Mouse (Mus musculus) liver, embryonic 13.5 days (tissue): Measurements from ENCODE around the gene Aph1b. TPM values are rescaled to one million over a fixed set of nuclear protein-coding genes. Genes with fewer than 3 reads are reported as not detected.
"Not testable (repeated sequence)": the region's sequence is repeated elsewhere in the genome, so short reads cannot be mapped to it uniquely, and the experiment has no call there.

Experiments
- ATAC-seq: fragments of 200-750 bp; cut with Nextera tagmentation; 2 replicates; pipeline ENCODE4 v1.8.0; 2017; ENCODE audit warnings: low read depth, mild to moderate bottlenecking, moderate number of reproducible peaks, moderate library complexity
- DNase-seq: peaks from one replicate; pipeline ENCODE4 v3.0.0; 2022
- H3K27ac ChIP-seq: fragments of 300-500 bp; sonication (generic); 2 replicates; pipeline ENCODE4 v1.5.1; 2015; ENCODE audit warnings: moderate library complexity, mild to moderate bottlenecking, inconsistent platforms
- H3K27me3 ChIP-seq: fragments of 300-500 bp; sonication (generic); 2 replicates; pipeline ENCODE4 v1.6.1; 2015; ENCODE audit warnings: mild to moderate bottlenecking, inconsistent platforms
- H3K36me3 ChIP-seq: fragments of 300-500 bp; sonication (generic); 2 replicates; pipeline ENCODE4 v1.6.1; 2015; ENCODE audit warnings: mild to moderate bottlenecking, inconsistent platforms
- H3K4me1 ChIP-seq: fragments of 300-500 bp; sonication (generic); replicated peaks from 2 replicates; pipeline ENCODE4 v1.6.1; 2015; ENCODE audit warnings: inconsistent platforms
- H3K4me2 ChIP-seq: fragments of 300-500 bp; sonication (generic); 2 replicates; pipeline ENCODE4 v1.6.1; 2015; ENCODE audit warnings: inconsistent platforms, mild to moderate bottlenecking, moderate library complexity
- H3K4me3 ChIP-seq: fragments of 300-500 bp; sonication (generic); replicated peaks from 2 replicates; pipeline ENCODE4 v1.5.1; 2015; ENCODE audit warnings: mild to moderate bottlenecking, inconsistent platforms
- H3K9ac ChIP-seq: fragments of 300-500 bp; sonication (generic); 2 replicates; pipeline ENCODE4 v1.6.1; 2015; ENCODE audit warnings: mild to moderate bottlenecking, inconsistent platforms
- H3K9me3 ChIP-seq: fragments of 300-500 bp; sonication (generic); replicated peaks from 2 replicates; pipeline ENCODE4 v1.6.1; 2016; ENCODE audit warnings: inconsistent platforms
- WGBS: fragments of 180-500 bp; shearing (Covaris S2); methylation state at CpG from one replicate; pipeline ENCODE4 v1.1.7; 2015; ENCODE audit not compliant: insufficient replicate concordance; 5-methylcytosine and 5-hydroxymethylcytosine counted together
- polyA plus RNA-seq: library from polyadenylated mRNA; unstranded; fragments of >200 nt; fragmentation: Nextera tagmentation; extraction: Ambion mirVana; gene quantifications from 2 replicates; pipeline ENCODE4 v1.2.1, GENCODE M21; 2015

Aph1b gene
- polyA plus RNA-seq: 1.8 TPM in 2 replicates

DNA sequence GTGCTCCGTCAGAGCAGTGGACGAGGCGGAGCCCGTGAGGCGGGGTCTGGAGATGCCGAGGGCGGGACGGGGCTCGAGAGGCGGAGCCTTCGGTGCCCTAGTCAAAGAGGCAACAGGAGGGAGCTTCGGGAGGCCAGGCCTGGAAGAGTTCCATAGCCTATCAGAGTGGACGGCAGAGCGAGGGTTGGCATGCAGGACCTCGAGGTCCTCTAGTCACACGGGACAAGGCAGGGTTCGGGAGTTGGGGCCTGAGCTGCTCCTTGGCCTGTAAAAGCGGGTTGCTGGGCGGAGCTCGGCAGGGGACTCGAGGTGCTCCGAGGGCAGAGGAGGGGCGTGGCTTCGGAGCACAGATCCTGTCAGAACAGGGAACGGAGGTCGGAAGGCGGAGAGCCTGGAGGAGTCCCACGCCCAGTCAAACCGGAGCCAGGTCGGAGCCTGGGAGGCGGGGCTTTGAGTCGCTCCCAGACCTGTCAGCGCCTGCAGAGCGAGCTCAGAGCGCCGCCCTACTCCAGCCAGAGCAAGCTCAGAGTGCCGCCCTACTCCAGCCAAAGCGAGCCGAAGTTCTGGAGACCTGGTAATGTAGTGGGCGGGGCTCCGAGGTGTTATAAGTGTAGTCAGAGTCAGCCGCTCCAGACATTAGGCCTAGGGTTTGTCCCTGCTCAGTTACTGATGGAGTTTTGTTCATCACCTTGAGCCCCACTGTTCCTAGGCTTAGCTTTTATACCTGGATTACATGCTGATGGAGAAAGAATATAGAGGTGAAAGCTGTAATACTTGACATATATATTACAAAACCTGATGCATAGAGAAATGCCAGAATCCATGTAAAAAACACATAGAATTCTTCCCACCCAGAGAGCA, at the start of gene Aph1b:
TSS of gene Aph1b (minus strand) at position 27 of the 861 bp plus-strand sequence.
- Histone ChIP-seq H3K27ac (peak within 1 kb of the TSS; percentile 73), H3K4me2 (peak within 1 kb of the TSS; percentile 92), H3K4me3 (peak within 1 kb of the TSS; percentile 66), H3K9ac (peak within 1 kb of the TSS; percentile 64), H3K4me1 (peaks cover 21% of the 10 kb centered on the region), H3K27me3 (peaks cover 20% of the 10 kb centered on the region), H3K36me3 (no peaks in the 10 kb centered on the region), H3K9me3 (no peaks in the 10 kb centered on the region)
- ATAC-seq: peak; percentile 97
- DNase-seq: peak; percentile 98
- under 1% methylated on average over 42 of the region's 42 CpGs for WGBS

DNA sequence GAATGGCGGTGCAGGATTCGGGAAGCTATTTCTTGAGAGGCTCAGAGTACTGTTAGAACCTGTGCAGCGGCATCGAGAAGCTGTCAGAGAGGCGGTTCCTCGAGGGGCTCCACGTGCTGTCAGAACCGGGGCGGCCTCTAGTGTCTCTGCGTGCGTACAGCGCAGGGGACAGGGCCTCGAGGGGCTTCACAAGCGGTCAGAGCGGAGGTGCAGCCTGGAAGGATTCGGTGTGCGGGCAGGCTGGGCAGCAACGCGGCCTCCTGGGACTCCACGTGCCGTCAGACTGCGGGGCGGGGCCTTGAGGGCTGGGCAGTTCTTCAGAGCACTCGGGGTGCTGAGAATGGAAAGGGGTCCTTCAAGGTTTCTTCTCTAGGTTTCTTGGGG, 39.8 kb upstream of the Aph1b start:
- DNase-seq: peak; percentile 52
- Histone ChIP-seq H3K9me3 (no peaks in the 10 kb centered on the region), H3K4me1 (peaks cover 23% of the 10 kb centered on the region), H3K4me2 (peak overlapping the region; percentile 89), H3K36me3 (no peaks in the 10 kb centered on the region), H3K4me3 (peak overlapping the region; percentile 63), H3K27ac (peak overlapping the region; percentile 9; the same call in 1 of the 2 replicates), H3K9ac (peak overlapping the region; percentile 63), H3K27me3 (0 out of 2 replicates have a peak, but pooled peaks cover 7% of the 10 kb centered on the region)
- WGBS: under 1% methylated on average over 24 of the region's 24 CpGs
- ATAC-seq: peak; percentile 37

DNA sequence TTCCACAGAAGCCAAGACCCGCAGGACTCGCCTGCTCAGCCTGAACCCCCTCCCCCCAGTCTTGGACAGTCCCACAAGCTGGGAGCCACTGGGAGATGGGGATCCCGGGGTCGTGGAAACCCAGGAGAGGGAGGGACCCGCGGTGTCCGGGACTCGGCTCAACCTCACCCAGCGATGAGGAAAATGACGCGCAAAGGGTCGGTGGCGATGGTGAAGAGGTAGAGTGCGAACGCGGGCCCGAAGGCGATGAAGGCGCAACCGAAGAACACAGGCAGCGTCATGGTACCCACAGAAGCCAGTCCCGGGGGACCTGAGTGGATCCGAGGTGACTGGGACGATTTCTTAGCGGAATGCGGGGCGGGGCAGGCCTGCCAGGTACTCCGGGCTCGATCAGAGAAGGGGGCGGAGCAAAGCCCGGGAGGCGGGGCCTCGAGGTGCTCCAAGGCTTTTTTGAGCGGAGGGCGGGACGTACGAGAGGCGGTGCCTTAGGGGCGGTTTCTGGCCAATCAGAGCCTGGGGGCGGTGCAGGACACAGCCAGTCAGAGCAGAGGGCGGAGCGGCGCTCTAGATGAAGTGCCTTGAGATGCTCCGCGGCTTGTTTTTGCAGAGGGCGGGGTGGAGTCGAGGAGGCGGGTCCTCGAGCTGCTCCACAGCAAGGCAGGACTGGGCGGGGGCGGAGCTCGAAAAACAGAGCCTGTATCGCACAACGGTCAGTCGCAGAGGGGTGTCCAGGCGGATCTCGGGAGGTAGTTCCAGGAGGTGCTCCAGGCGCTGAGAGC, 39.2 kb upstream of the Aph1b start, which contains the start of gene Aph1c:
TSS of gene Aph1c (minus strand) at position 409 of the 779 bp plus-strand sequence.
- DNase-seq (peak; percentile 100), ATAC-seq (peak; percentile 98)
- peak within 1 kb of the TSS; percentile 63 for H3K9ac ChIP-seq
- 0 out of 2 replicates have a peak, but pooled peaks cover 7% of the 10 kb centered on the region for H3K27me3 ChIP-seq
- H3K36me3 ChIP-seq: no peaks in the 10 kb centered on the region
- WGBS: 2% methylated on average over 58 of the region's 58 CpGs
- H3K4me2 ChIP-seq: peak within 1 kb of the TSS; percentile 89
- peaks cover 23% of the 10 kb centered on the region for H3K4me1 ChIP-seq
- no peaks in the 10 kb centered on the region for H3K9me3 ChIP-seq
- peak within 1 kb of the TSS; percentile 63 for H3K4me3 ChIP-seq
- H3K27ac ChIP-seq: peak within 1 kb of the TSS; percentile 9; the same call in 1 of the 2 replicates

GRCm38 (mm10) chr9:66833851-66834250, 38.6 kb upstream of the Aph1b start:
- Histone ChIP-seq H3K36me3 (no peaks in the 10 kb centered on the region), H3K27me3 (0 out of 2 replicates have a peak, but pooled peaks cover 7% of the 10 kb centered on the region), H3K9me3 (no peaks in the 10 kb centered on the region), H3K4me1 (peaks cover 23% of the 10 kb centered on the region), H3K4me3 (peak overlapping the region; percentile 63), H3K4me2 (peak overlapping the region; percentile 89), H3K9ac (peak overlapping the region; percentile 57), H3K27ac (no peak overlapping the region)
- WGBS: 39% methylated on average over 7 of the region's 7 CpGs
- ATAC-seq: no peak
- DNase-seq: no peak

DNA sequence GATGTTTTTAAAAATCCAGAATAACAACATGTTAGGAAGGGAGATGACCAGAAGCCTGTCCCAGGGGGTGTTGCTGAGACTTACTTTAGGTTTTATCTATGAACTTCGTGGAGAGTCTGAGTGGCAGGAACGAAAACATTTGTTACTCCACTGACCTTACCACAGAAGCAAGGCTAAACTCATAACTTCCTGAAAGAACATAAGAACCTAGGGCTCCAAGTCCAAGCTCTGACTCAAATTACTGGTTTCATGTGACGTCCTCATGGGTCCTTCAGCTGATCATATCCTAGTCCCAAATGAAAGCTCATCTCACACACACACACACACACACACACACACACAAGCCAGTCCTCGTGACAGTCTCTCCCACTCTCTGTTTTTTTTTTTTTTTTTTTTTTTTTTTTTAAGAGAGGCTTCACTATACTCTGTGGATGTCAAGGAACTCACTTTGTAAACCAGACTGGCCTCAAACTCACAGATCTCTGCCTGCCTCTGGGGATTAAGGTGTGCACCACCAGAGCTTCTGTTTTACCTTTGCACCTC, 37.1 kb upstream of the Aph1b start:
- ATAC-seq (no peak), DNase-seq (no peak)
- Histone ChIP-seq H3K4me2 (no peak overlapping the region), H3K4me1 (peaks cover 21% of the 10 kb centered on the region), H3K4me3 (no peak overlapping the region), H3K27ac (no peak overlapping the region), H3K9me3 (no peaks in the 10 kb centered on the region), H3K27me3 (0 out of 2 replicates have a peak, but pooled peaks cover 7% of the 10 kb centered on the region), H3K9ac (no peak overlapping the region), H3K36me3 (no peaks in the 10 kb centered on the region)
- WGBS: 26% methylated on average over 4 of the region's 4 CpGs

GRCm38 (mm10) chr9:66825990-66826389, 30.7 kb upstream of the Aph1b start:
- WGBS: 31% methylated on average over 1 of the region's 1 CpGs
- no peaks in the 10 kb centered on the region for H3K9me3 ChIP-seq
- DNase-seq: no peak

GRCm38 (mm10) chr9:66822255-66822654, 27.0 kb upstream of the Aph1b start:
- not testable (repeated sequence) for H3K36me3 ChIP-seq, H3K4me1 ChIP-seq, H3K27me3 ChIP-seq, H3K4me3 ChIP-seq, H3K4me2 ChIP-seq, H3K27ac ChIP-seq, DNase-seq, H3K9me3 ChIP-seq, ATAC-seq, H3K9ac ChIP-seq
- whole genome bisulfite sequencing: no CpG with 5 or more reads among the region's 5 CpGs

More at GRCm38 (mm10) chr9:66825990-66826389, 30.7 kb upstream of the Aph1b start:
- Histone ChIP-seq H3K27ac (no peak overlapping the region), H3K4me2 (no peak overlapping the region), H3K4me1 (no peaks in the 10 kb centered on the region), H3K36me3 (no peaks in the 10 kb centered on the region), H3K4me3 (no peak overlapping the region), H3K9ac (no peak overlapping the region), H3K27me3 (no peaks in the 10 kb centered on the region)
- ATAC-seq: no peak

DNA sequence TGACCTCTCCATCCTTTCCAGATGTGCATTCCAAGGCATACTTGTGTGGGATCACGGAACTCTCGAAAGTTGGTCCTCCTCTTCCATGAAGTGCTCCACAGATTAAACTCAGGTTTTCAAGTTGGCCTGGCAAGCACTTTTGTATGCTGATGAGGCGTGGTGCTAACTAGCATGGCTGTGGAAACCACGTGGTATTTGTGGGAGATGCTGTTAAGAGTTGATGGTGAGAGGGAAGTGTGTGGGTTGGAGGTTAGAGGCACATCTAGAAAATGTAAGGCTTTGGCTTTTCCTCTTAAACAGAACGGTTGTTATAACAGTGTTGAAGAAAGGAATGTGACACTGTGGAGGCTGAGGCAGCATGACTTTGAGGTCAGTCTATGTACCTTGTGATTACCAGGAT, 25.7 kb upstream of the Aph1b start:
- Histone ChIP-seq H3K9ac (no peak overlapping the region), H3K4me2 (no peak overlapping the region), H3K4me3 (no peak overlapping the region), H3K4me1 (no peaks in the 10 kb centered on the region), H3K36me3 (no peaks in the 10 kb centered on the region), H3K9me3 (no peaks in the 10 kb centered on the region), H3K27ac (no peak overlapping the region), H3K27me3 (no peaks in the 10 kb centered on the region)
- DNase-seq: no peak
- WGBS: 49% methylated on average over 5 of the region's 5 CpGs
- no peak for ATAC-seq

DNA sequence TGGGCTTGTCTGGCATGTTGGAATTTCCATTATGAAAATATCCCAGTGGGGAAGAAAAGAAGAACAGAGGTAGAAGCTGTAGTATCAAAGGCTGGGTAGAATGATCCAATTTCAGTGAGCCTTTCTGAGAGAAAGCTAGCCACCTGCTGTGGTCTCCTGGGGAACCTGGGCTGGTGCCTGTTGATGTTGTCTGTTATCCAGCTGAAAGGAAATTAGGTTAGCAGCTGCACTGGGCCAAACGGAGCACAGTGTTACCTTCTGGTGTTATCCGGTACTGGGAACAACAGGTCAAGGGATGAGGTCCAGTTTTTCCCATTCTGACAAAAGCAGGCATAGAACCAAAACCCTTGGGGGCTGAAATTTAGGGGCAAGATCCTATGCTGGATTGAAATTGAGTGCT, 18.1 kb upstream of the Aph1b start:
- DNase-seq (no peak), ATAC-seq (no peak)
- no peaks in the 10 kb centered on the region for H3K9me3 ChIP-seq
- no peak overlapping the region for H3K9ac ChIP-seq
- H3K4me2 ChIP-seq: no peak overlapping the region
- H3K27ac ChIP-seq: no peak overlapping the region
- WGBS: 55% methylated on average over 2 of the region's 2 CpGs
- H3K4me1 ChIP-seq: no peaks in the 10 kb centered on the region
- H3K36me3 ChIP-seq: no peaks in the 10 kb centered on the region
- peaks cover 12% of the 10 kb centered on the region; the same call in 1 of the 2 replicates for H3K27me3 ChIP-seq
- no peak overlapping the region for H3K4me3 ChIP-seq

DNA sequence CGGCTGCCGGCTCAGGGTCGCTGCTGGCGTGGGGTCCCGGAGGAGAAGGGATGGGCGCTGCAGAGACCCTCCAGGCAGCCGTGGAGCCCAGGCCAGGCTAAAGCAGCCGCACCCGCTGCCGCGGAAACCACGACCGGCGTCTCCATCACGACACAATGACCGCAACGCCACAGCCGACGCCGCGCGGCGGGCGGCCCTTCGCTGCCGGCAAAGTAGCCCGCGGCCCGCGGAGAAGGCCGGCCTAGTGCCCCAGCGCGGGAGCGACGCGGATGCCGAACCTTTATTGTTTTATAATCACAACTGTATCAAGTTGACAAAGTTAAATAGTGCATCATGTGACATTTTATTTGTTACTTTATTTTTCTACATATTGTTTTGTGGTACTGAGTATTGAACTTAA, 10.7 kb upstream of the Aph1b start:
- Histone ChIP-seq H3K27me3 (peaks cover 64% of the 10 kb centered on the region), H3K4me3 (peak overlapping the region; percentile 27), H3K4me2 (peak overlapping the region; percentile 51), H3K4me1 (peaks cover 16% of the 10 kb centered on the region)
- H3K27ac ChIP-seq, H3K9me3 ChIP-seq, H3K9ac ChIP-seq, ATAC-seq, DNase-seq, H3K36me3 ChIP-seq: not testable (repeated sequence)
- 4% methylated on average over 32 of the region's 37 CpGs for WGBS

- H3K9ac ChIP-seq: no peak overlapping the region
- 27% methylated on average over 12 of the region's 12 CpGs for WGBS
- H3K36me3 ChIP-seq: no peaks in the 10 kb centered on the region
- no peak overlapping the region for H3K27ac ChIP-seq
- H3K9me3 ChIP-seq: no peaks in the 10 kb centered on the region
- peak overlapping the region; percentile 28 for H3K4me2 ChIP-seq
- ATAC-seq (peak; percentile 50; the same call in 1 of the 2 replicates), DNase-seq (no peak)
- peaks cover 42% of the 10 kb centered on the region for H3K27me3 ChIP-seq
- H3K4me1 ChIP-seq: peaks cover 17% of the 10 kb centered on the region
- no peak overlapping the region for H3K4me3 ChIP-seq
Measured at GRCm38 (mm10) chr9:66801947-66802346, 6.7 kb upstream of the Aph1b start.
